Mouse (Mus musculus): ENCODE results near the gene Zbtb44.

Zbtb44 gene

DNA sequence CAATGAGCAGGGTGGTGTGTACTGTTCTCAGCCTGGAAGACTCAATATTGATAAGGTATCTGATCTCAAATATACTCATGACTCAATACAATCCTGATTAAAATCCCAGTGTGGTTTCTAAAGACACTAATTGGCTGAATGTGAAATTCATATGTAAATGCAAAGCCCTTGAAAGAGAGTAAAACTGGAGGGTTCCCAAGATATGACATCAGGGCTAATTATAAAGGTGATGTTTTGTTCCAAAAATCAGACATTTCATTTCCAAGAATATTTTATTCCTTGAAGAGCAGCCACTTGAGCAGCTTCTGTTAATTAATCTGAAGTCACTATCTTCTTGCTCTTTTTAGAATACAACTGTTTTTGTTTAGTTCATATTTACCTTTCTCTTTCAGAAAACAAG lies 85.1 kb downstream of the Zbtb44 start:
- DNase-seq (ENCODE audit: low read depth) = no peak

DNA sequence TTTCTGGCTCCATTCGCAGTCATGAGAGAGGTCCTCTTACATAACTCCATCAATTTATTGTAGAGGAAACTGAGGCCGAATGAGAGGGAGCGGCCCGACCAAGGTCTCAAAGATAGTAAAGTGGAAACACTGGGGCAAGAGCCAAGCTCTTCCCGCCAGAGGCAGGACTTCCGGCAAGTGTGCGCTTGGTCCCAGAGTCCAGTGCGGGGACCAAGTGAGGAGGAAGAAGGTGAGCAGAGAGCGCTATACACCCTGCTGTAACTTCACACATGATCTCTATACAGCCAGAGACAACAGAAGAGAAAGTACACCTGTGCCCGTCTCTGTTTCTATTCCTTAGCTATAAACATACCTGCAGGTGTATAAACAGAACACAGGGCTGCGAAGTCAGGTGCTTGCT lies 86.6 kb downstream of the Zbtb44 start:
- no peak for DNase-seq (ENCODE audit: low read depth)

DNA sequence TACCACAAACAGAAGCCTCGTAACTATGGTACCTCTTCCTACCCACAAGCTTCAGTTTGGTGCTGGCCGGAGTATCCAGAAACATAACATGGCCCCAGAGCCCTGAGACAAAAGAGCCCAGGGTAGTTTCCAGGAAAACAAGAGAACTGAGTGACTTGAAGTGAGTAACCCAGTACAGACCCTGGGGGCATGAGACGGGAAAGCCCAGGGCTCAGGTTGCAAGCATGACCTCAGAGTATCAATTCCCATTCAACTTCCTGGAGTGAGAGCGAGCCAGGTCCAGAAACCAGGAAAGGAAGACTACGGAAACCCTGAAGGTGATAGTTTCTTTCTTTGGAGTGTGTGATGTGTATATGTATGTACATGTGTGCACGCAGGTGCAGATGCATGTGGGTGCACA lies 87.0 kb downstream of the Zbtb44 start:
- no peak for DNase-seq (ENCODE audit: low read depth)

DNA sequence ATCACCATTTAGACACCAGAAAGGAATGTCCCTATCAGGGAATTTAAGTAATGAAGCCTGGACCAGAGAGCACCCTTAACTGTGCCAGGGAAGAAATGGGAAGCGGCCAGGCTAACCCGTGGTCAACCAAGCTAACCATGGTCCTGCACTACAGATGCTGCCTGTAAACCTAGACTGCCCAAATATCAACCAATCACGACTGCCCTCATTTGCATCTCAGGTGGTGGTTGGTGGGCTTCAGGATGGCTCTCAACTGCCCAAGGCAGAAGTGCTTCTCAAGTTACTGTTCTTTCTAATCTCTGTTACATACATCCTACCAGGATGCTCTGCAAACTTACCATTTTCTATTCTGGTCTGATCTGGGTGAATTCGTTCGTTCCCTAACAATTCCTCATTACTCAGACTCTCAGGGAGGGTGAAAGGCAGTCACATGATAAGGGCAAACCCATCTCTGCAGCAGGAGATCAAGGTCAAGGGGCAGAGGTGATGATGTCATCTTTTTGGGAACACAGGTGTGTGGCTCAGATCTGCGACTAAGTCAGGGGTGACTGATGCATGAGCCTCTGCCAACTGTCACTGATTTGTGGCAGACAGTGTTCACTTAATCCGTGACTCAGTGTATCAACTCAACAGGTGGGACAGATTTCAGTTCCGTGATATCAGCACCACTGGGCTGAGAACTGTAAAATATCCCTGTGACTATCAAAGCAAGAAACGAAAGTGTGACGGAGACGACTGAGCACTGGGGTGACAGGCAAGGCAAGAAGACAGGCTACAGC lies 88.3 kb downstream of the Zbtb44 start:
- no peak for DNase-seq (ENCODE audit: low read depth)

DNA sequence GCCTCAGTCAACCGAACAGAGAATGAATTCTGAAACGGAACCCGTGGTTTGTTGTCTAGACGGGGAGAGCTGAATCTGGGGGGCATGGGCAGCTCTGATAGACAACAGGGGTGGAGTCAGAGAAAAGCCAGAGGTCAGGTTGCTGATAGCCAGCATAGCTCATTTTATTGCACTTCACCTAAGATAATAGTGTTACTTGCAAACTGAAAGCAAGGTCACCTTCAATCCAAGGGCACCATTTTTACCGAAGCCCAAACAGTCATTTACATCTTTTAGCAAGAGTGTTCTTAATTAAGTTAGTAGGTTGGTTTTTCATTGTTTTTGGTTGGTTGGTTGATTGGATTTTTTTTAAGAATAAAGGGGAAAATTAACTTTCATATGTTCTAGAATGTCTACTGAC lies 89.0 kb downstream of the Zbtb44 start:
- DNase-seq (ENCODE audit: low read depth) = no peak

DNA sequence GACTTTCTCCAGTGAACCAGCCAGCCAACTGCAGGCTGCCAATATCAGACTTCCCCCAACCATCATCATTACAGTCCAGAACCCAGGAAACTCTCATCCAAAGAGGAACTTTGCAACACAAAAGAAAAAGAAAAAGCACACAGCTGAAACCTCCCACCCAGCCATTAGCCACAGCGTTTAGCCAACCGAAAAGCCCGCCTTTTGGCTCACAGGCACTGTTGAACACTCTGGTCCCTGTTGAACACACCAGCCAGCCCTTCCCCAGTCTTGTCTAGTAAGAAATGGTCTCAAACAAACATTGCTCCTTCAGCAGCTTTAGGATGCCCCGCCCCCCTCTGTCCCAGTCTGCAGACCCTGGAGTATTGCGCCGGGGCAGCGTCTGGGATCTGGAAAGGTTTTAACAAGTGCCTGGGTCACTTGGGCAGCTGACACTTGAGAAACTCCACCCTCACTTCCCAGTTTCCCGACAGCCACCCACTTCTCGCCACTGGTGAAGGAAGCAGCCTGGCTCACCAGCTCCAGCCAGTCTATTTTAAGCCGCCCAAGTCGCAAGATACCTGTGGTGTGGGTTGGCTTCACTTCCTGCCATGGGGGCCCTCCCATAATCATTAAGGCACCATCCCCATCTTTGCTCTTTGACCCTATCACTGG lies 89.6 kb downstream of the Zbtb44 start:
- DNase-seq (ENCODE audit: low read depth) = no peak

DNA sequence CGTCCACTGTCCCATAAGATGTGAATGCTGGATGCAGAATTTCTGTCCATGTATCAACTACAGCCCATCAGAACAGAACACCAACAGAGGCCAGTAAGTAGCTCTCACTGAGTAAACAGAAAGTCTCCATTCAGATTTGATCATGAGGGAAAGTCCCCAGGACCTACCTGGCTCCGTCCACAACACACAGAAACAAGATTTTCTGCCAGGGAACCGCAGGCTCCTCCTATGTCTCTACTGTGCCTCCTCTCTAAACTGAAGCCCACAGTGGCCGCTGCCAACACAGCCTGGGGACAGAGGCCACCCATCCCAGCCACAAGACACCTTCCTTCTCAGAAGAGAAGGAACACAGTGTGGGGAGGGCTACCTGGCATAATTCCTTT lies 90.1 kb downstream of the Zbtb44 start:
- DNase-seq (ENCODE audit: low read depth) = no peak

DNA sequence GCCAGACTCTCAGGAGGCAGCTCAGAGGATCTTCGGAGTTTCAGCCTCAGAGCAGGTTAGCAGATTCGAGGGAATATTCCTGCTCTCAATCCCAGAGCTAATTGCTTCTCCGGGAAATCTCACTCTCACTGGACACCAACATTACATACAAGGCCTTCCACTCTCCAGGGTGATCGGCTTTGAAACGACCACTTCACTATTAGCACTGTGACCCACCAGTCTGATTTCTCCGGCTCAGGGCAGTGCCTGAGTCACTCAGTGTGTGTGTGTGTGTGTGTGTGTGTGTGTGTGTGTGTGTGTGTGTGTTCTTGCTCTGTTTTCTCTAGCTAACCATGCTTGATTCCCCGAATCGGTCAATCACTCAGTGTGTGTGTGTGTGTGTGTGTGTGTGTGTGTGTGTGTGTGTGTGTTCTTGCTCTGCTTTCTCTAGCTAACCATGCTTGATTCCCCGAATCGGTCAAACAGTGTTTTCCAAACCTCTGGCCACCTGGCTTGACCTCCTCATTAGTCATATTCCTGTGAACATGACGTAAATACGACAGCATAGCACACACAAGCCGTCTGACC lies 92.1 kb downstream of the Zbtb44 start:
- DNase-seq (ENCODE audit: low read depth) = no peak
